Mouse (Mus musculus): Measurements from ENCODE around the gene Olfr243. TPM values are rescaled to one million over a fixed set of nuclear protein-coding genes. Genes with fewer than 3 reads are reported as not detected.
"Not testable (repeated sequence)": the region's sequence is repeated elsewhere in the genome, so short reads cannot be mapped to it uniquely, and the experiment has no call there.

The Olfr243 gene
- not detected in 2 replicates for total RNA-seq (2014; rRNA removed; ENCODE audit: low replicate concordance)
- not detected in 2 replicates for polyA plus RNA-seq (2015; fragmentation: Nextera tagmentation; extraction: Ambion mirVana)

DNA sequence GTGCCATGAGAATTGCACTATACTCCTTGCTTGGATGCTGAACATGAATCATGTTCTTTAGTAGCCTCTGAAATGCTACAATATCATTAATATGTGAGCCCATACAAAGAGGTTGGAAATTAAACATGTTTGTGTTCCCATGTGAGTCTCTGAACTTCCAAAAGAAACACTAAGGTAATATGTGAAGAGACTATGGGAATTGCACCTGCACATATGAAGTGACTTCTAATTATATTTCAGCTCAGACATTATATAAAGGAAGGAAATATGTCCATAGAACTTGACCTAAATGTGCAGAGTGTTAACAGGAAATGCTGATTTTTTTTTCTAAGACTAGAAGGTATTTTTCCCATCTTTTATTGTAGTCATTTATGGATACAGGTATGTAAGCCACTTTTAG is at the start of gene Olfr243:
TSS of gene Olfr243 (plus strand) at position 301 of the 400 bp plus-strand sequence.
- no peaks in the 10 kb centered on the region for H3K36me3 ChIP-seq (replicated peaks; ENCODE audit: control insufficient read depth, insufficient read depth, low read length)
- no peak within 1 kb of the TSS for H3K9ac ChIP-seq (replicated peaks; ENCODE audit: low read depth, low read length)
- no peak within 1 kb of the TSS for H3K27ac ChIP-seq (ENCODE audit: low read depth)
- TF ChIP-seq EP300 (IDR thresholded peaks at IDR 0.05; ENCODE audit: low read depth) = no peak
- no peak for TF ChIP-seq CTCF (IDR thresholded peaks at IDR 0.05; ENCODE audit: low read depth)
- no peak within 1 kb of the TSS for H3K4me3 ChIP-seq (ENCODE audit: low read depth, low read length)
- no peak for DNase-seq (ENCODE audit: low spot score)
- no peaks in the 10 kb centered on the region for H3K4me1 ChIP-seq (ENCODE audit: control insufficient read depth, insufficient read depth)
- H3K4me2 ChIP-seq (ENCODE audit: low read depth, low read length) = no peak within 1 kb of the TSS
- no peak for ATAC-seq (ENCODE audit: insufficient read depth, low read depth)
- H3K9me3 ChIP-seq (replicated peaks; ENCODE audit: control insufficient read depth, low read length) = no peaks in the 10 kb centered on the region
- no peaks in the 10 kb centered on the region for H3K27me3 ChIP-seq (ENCODE audit: control insufficient read depth, insufficient read depth, low read length)

DNA sequence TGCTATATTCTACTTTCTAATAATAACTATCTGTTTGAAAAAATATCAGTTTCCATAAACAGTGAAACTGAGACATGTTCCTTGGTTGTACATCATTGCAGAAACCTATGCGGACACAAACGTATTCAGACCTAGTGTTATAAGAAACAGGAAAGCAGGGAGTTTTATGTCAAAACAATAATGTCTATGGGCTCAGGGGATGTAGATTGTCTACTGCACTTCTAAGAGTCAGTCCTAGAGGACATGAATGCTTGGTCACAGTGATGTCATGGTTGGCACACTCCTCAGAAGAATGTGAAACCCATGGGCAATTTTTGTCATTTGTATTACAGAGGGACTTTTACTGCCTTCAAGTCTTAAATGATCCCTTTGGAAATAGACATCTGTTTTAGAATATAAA is 43.4 kb upstream of the Olfr243 start, which contains the start of gene Olfr624:
TSS of gene Olfr624 (minus strand) at position 101 of the 400 bp plus-strand sequence.
- H3K9ac ChIP-seq (replicated peaks; ENCODE audit: low read depth, low read length) = no peak within 1 kb of the TSS
- H3K4me2 ChIP-seq (ENCODE audit: low read depth, low read length) = no peak within 1 kb of the TSS
- H3K4me3 ChIP-seq (ENCODE audit: low read depth, low read length) = no peak within 1 kb of the TSS
- DNase-seq (ENCODE audit: low spot score) = no peak
- H3K9me3 ChIP-seq (replicated peaks; ENCODE audit: control insufficient read depth, low read length) = no peaks in the 10 kb centered on the region
- H3K4me1 ChIP-seq (ENCODE audit: control insufficient read depth, insufficient read depth) = no peaks in the 10 kb centered on the region
- TF ChIP-seq CTCF (IDR thresholded peaks at IDR 0.05; ENCODE audit: low read depth) (no peak), EP300 (IDR thresholded peaks at IDR 0.05; ENCODE audit: low read depth) (no peak)
- WGBS = 86% methylated on average over 2 of the region's 2 CpGs
- H3K27ac ChIP-seq (ENCODE audit: low read depth) = no peak within 1 kb of the TSS
- H3K27me3 ChIP-seq (ENCODE audit: control insufficient read depth, insufficient read depth, low read length) = no peaks in the 10 kb centered on the region
- H3K36me3 ChIP-seq (replicated peaks; ENCODE audit: control insufficient read depth, insufficient read depth, low read length) = no peaks in the 10 kb centered on the region
- ATAC-seq (ENCODE audit: insufficient read depth, low read depth) = no peak

DNA sequence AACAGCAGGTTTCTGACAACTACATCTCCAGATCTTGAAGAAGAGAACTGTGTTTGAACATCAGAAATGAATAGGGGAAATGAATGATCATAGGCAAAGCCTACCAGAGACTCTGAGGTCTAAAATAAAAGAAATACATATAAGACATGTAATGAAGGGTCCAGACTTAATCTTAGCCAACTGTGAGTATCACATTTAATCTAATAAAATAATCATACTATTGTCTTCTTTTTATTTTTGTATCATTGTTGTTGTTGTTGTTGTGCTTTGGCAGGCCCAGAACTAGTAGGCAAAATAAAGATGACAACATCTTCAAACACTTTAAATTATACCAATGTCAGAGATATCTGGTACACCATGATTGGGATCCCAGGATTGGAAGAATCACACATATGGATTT is 32.1 kb upstream of the Olfr243 start, which contains the start of gene Olfr625-ps1:
TSS of gene Olfr625-ps1 (plus strand) at position 301 of the 400 bp plus-strand sequence.
- no peak for DNase-seq (ENCODE audit: low spot score)
- Histone ChIP-seq H3K4me2 (ENCODE audit: low read depth, low read length) (no peak within 1 kb of the TSS), H3K4me1 (ENCODE audit: control insufficient read depth, insufficient read depth) (no peaks in the 10 kb centered on the region), H3K36me3 (replicated peaks; ENCODE audit: control insufficient read depth, insufficient read depth, low read length) (no peaks in the 10 kb centered on the region), H3K4me3 (ENCODE audit: low read depth, low read length) (no peak within 1 kb of the TSS), H3K9me3 (replicated peaks; ENCODE audit: control insufficient read depth, low read length) (no peaks in the 10 kb centered on the region), H3K9ac (replicated peaks; ENCODE audit: low read depth, low read length) (no peak within 1 kb of the TSS), H3K27me3 (ENCODE audit: control insufficient read depth, insufficient read depth, low read length) (no peaks in the 10 kb centered on the region), H3K27ac (ENCODE audit: low read depth) (no peak within 1 kb of the TSS)
- ATAC-seq (ENCODE audit: insufficient read depth, low read depth) = no peak
- TF ChIP-seq EP300 (IDR thresholded peaks at IDR 0.05; ENCODE audit: low read depth) (no peak), CTCF (IDR thresholded peaks at IDR 0.05; ENCODE audit: low read depth) (no peak)

DNA sequence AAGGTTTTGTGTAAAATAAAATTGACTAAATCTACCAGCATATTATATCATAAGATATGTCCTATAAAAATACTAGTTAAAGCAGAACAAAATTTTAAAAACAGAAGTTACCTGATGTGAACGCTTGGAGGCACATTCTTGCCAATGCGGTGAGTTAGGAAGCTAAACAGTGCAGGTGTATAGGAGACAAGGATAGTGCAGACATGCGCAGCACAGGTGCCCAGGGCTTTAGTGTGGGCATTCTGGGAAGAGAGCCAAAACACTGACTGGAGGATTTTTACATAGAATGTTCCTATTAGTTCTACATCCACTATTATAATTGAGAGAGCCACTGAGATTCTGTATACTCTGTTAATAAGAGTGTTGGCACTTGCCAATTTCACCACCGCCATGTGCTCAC is 15.0 kb upstream of the Olfr243 start:
- Histone ChIP-seq H3K9me3 (replicated peaks; ENCODE audit: control insufficient read depth, low read length) (no peaks in the 10 kb centered on the region), H3K27ac (ENCODE audit: low read depth) (no peak overlapping the region), H3K36me3 (replicated peaks; ENCODE audit: control insufficient read depth, insufficient read depth, low read length) (no peaks in the 10 kb centered on the region), H3K4me3 (ENCODE audit: low read depth, low read length) (no peak overlapping the region), H3K4me2 (ENCODE audit: low read depth, low read length) (no peak overlapping the region), H3K9ac (replicated peaks; ENCODE audit: low read depth, low read length) (no peak overlapping the region), H3K4me1 (ENCODE audit: control insufficient read depth, insufficient read depth) (no peaks in the 10 kb centered on the region), H3K27me3 (ENCODE audit: control insufficient read depth, insufficient read depth, low read length) (no peaks in the 10 kb centered on the region)
- WGBS = 80% methylated on average over 4 of the region's 4 CpGs
- DNase-seq (ENCODE audit: low spot score) (no peak), ATAC-seq (ENCODE audit: insufficient read depth, low read depth) (no peak)
- TF ChIP-seq EP300 (IDR thresholded peaks at IDR 0.05; ENCODE audit: low read depth) = no peak
- TF ChIP-seq CTCF (IDR thresholded peaks at IDR 0.05; ENCODE audit: low read depth) = no peak

DNA sequence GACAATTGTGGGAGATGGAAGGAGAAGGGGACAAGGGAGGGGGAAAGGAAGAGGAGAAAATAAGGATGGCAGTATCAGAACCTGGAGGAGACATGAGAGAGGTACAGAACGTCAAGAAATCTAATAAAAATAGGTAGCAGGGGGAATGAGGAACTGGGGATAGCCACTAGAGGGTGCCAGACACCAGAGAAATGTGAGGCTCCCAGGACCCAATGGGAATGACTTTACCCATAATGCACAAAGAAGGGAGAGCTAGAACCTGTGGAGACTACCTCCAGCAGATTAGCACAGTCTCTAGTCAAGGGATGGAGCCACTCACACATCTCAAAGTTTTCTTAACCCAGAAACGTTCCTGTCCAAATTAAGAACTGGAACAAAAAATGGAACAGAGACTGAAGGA is 2.4 kb upstream of the Olfr243 start:
- no peaks in the 10 kb centered on the region for H3K27me3 ChIP-seq (ENCODE audit: control insufficient read depth, insufficient read depth, low read length)
- ATAC-seq (ENCODE audit: insufficient read depth, low read depth) = no peak
- DNase-seq (ENCODE audit: low spot score) = no peak
- H3K4me3 ChIP-seq (ENCODE audit: low read depth, low read length) = no peak overlapping the region
- H3K9me3 ChIP-seq (replicated peaks; ENCODE audit: control insufficient read depth, low read length) = no peaks in the 10 kb centered on the region
- H3K27ac ChIP-seq (ENCODE audit: low read depth) = no peak overlapping the region
- TF ChIP-seq CTCF (IDR thresholded peaks at IDR 0.05; ENCODE audit: low read depth) = 0 out of 2 replicates have a peak, but pooled peaks have one; percentile 13
- no peak for TF ChIP-seq EP300 (IDR thresholded peaks at IDR 0.05; ENCODE audit: low read depth)
- no peak overlapping the region for H3K9ac ChIP-seq (replicated peaks; ENCODE audit: low read depth, low read length)
- no peaks in the 10 kb centered on the region for H3K36me3 ChIP-seq (replicated peaks; ENCODE audit: control insufficient read depth, insufficient read depth, low read length)
- H3K4me1 ChIP-seq (ENCODE audit: control insufficient read depth, insufficient read depth) = no peaks in the 10 kb centered on the region
- 41% methylated on average over 2 of the region's 2 CpGs for whole genome bisulfite sequencing
- no peak overlapping the region for H3K4me2 ChIP-seq (ENCODE audit: low read depth, low read length)

GRCm38 (mm10) chr7:103716398-103716797 is 1.9 kb downstream of the Olfr243 start:
- H3K9ac ChIP-seq (replicated peaks; ENCODE audit: low read depth, low read length); H3K27me3 ChIP-seq (ENCODE audit: control insufficient read depth, insufficient read depth, low read length); H3K4me1 ChIP-seq (ENCODE audit: control insufficient read depth, insufficient read depth); DNase-seq (ENCODE audit: low spot score); H3K36me3 ChIP-seq (replicated peaks; ENCODE audit: control insufficient read depth, insufficient read depth, low read length); H3K4me2 ChIP-seq (ENCODE audit: low read depth, low read length); ATAC-seq (ENCODE audit: insufficient read depth, low read depth); H3K4me3 ChIP-seq (ENCODE audit: low read depth, low read length); H3K9me3 ChIP-seq (replicated peaks; ENCODE audit: control insufficient read depth, low read length); H3K27ac ChIP-seq (ENCODE audit: low read depth): not testable (repeated sequence)
- WGBS = 86% methylated on average over 1 of the region's 1 CpGs

Measured in heart, postnatal 0 days (tissue).